Mouse (Mus musculus) lung, postnatal 0 days (tissue): ENCODE measurements around the gene Nrcam.

ENCODE experiments used
- CTCF ChIP-seq: IDR thresholded peaks from 2 replicates; pipeline ENCODE4 v1.5.1; 2016; ENCODE audit warnings: antibody characterized with exemption, mild to moderate bottlenecking
- EP300 ChIP-seq: IDR thresholded peaks from 2 replicates; pipeline ENCODE4 v1.6.1; 2016; ENCODE audit warnings: antibody characterized with exemption, mild to moderate bottlenecking, control low read depth

DNA sequence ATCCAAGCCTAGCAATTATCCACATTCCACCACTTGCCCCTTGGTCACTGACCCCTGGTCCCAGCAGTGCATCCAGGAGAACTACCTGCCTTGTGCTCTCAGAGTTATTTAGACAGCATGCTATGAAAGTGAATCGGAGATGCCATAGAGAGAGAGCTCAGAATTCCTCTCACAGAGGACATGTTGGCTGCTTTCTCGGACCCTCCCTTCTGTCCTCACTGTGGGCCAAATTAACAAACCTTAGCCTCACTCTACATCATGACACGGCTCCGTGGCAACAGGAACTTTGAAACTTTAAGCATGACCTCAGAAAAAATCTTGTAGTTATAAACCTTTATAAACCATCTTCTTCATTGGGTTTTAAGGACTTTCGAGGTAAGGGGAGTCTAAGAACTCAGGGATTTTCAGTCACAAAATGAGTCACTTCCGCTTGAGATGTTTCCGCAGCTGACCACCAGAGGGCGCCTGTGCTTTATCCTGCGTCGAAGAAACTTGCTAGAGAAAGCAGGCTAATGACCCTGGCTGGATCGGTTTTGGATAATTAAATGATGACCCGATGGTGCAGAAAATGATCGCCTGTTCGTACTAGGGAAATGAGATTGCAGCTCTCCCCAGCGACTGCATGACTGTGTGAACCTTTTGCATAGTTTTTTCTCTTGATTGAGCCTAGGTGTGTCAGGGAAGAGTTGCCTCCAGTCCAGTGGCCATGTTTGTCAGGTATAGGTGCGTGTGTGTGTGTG, 272.9 kb downstream of the Nrcam start:
- peak; percentile 86 for TF ChIP-seq CTCF
- no peak for TF ChIP-seq EP300
